Mouse (Mus musculus) forebrain, embryonic 13.5 days (tissue): ENCODE results near the gene Nudcd3. TPM values are rescaled to one million over a fixed set of nuclear protein-coding genes. Genes with fewer than 3 reads are reported as not detected.
"Not testable (repeated sequence)": the region's sequence is repeated elsewhere in the genome, so short reads cannot be mapped to it uniquely, and the experiment has no call there.

Source experiments
- ATAC-seq: fragments of 200-750 bp; cut with Nextera tagmentation; 2 replicates; pipeline ENCODE4 v1.8.0; 2017
- H3K27ac ChIP-seq: fragments of 300-500 bp; sonication (generic); 2 replicates; pipeline ENCODE4 v1.5.1; 2015; ENCODE audit warnings: inconsistent platforms, mild to moderate bottlenecking, moderate library complexity
- H3K27me3 ChIP-seq: fragments of 300-500 bp; sonication (generic); 2 replicates; pipeline ENCODE4 v1.6.1; 2015; ENCODE audit warnings: mild to moderate bottlenecking, inconsistent platforms
- H3K36me3 ChIP-seq: fragments of 300-500 bp; sonication (generic); 2 replicates; pipeline ENCODE4 v1.6.1; 2015; ENCODE audit warnings: mild to moderate bottlenecking, inconsistent platforms; ENCODE audit not compliant: poor library complexity, severe bottlenecking
- H3K4me1 ChIP-seq: fragments of 300-500 bp; sonication (generic); 2 replicates; pipeline ENCODE4 v1.6.1; 2015; ENCODE audit warnings: inconsistent platforms
- H3K4me2 ChIP-seq: fragments of 300-500 bp; sonication (generic); 2 replicates; pipeline ENCODE4 v1.6.1; 2015; ENCODE audit warnings: inconsistent platforms, mild to moderate bottlenecking, moderate library complexity
- H3K4me3 ChIP-seq: fragments of 300-500 bp; sonication (generic); 2 replicates; pipeline ENCODE4 v1.5.1; 2015; ENCODE audit warnings: mild to moderate bottlenecking, inconsistent platforms
- H3K9ac ChIP-seq: fragments of 300-500 bp; sonication (generic); 2 replicates; pipeline ENCODE4 v1.6.1; 2015; ENCODE audit warnings: mild to moderate bottlenecking, inconsistent platforms
- H3K9me3 ChIP-seq: fragments of 300-500 bp; sonication (generic); replicated peaks from 2 replicates; pipeline ENCODE4 v1.6.1; 2016; ENCODE audit warnings: inconsistent platforms
- WGBS: fragments of 180-500 bp; shearing (Covaris S2); methylation state at CpG from one replicate; pipeline ENCODE4 v1.1.7; 2015; 5-methylcytosine and 5-hydroxymethylcytosine counted together
- polyA plus RNA-seq: library from polyadenylated mRNA; unstranded; fragments of >200 nt; fragmentation: Nextera tagmentation; extraction: Ambion mirVana; gene quantifications from 2 replicates; pipeline ENCODE4 v1.2.1, GENCODE M21; 2015

Nudcd3 gene
- polyA plus RNA-seq, 1 experiment from 2014 or later = 57.0 TPM

GRCm38 (mm10) chr11:6111734-6112484, 88.3 kb downstream of the Nudcd3 start:
- Histone ChIP-seq H3K9ac (no peak overlapping the region), H3K27me3 (no peaks in the 10 kb centered on the region), H3K36me3 (peaks cover 69% of the 10 kb centered on the region), H3K4me2 (no peak overlapping the region), H3K9me3 (no peaks in the 10 kb centered on the region), H3K27ac (no peak overlapping the region), H3K4me3 (no peak overlapping the region), H3K4me1 (no peaks in the 10 kb centered on the region)
- ATAC-seq = no peak
- WGBS = 96% methylated on average over 5 of the region's 5 CpGs

GRCm38 (mm10) chr11:6109990-6110389, 90.2 kb downstream of the Nudcd3 start:
- no peaks in the 10 kb centered on the region for H3K9me3 ChIP-seq
- H3K4me2 ChIP-seq = no peak overlapping the region
- no peaks in the 10 kb centered on the region for H3K27me3 ChIP-seq
- H3K27ac ChIP-seq = no peak overlapping the region
- no peak overlapping the region for H3K9ac ChIP-seq
- no peak; the same call in 1 of the 2 replicates for ATAC-seq
- H3K4me1 ChIP-seq = no peaks in the 10 kb centered on the region
- H3K4me3 ChIP-seq = no peak overlapping the region
- H3K36me3 ChIP-seq = peaks cover 86% of the 10 kb centered on the region

- H3K36me3 ChIP-seq = peaks cover 92% of the 10 kb centered on the region
Observed at GRCm38 (mm10) chr11:6108296-6108695, 91.9 kb downstream of the Nudcd3 start.

GRCm38 (mm10) chr11:6107722-6108121, 92.5 kb downstream of the Nudcd3 start:
- Histone ChIP-seq H3K27me3 (no peaks in the 10 kb centered on the region), H3K9me3 (no peaks in the 10 kb centered on the region), H3K9ac (no peak overlapping the region), H3K36me3 (peaks cover 87% of the 10 kb centered on the region), H3K4me1 (no peaks in the 10 kb centered on the region), H3K4me3 (no peak overlapping the region), H3K4me2 (no peak overlapping the region), H3K27ac (no peak overlapping the region)
- no peak for ATAC-seq
- WGBS = 79% methylated on average over 3 of the region's 3 CpGs

More at GRCm38 (mm10) chr11:6108296-6108695, 91.9 kb downstream of the Nudcd3 start:
- H3K4me1 ChIP-seq = no peaks in the 10 kb centered on the region
- H3K27me3 ChIP-seq = no peaks in the 10 kb centered on the region
- ATAC-seq = no peak
- H3K9ac ChIP-seq = no peak overlapping the region
- H3K4me3 ChIP-seq = no peak overlapping the region
- 93% methylated on average over 5 of the region's 5 CpGs for WGBS
- H3K9me3 ChIP-seq = no peaks in the 10 kb centered on the region
- H3K27ac ChIP-seq = no peak overlapping the region
- H3K4me2 ChIP-seq = no peak overlapping the region

DNA sequence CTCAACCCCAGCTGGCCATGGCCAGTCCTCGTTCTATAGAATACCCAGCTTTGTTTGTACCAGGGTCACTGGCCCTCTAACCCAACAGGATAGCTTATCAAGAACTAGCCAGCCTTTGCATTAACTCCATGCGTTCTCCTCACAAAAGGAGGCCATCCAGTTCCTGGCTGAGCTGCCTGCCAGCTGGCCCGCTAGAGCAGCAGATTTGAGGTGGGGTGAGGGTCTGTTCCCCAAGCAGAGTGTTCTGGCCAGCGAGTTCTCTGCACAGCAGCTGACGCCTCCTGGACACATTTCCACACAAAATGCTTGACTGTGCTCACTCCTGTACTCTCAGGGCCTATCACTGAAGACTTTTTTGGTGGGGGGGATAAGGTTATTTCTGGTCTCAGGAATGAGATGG, 95.5 kb downstream of the Nudcd3 start:
- 88% methylated on average over 5 of the region's 5 CpGs for WGBS
- Histone ChIP-seq H3K9me3 (no peaks in the 10 kb centered on the region), H3K36me3 (peaks cover 58% of the 10 kb centered on the region), H3K9ac (no peak overlapping the region), H3K4me3 (no peak overlapping the region), H3K4me1 (no peaks in the 10 kb centered on the region), H3K4me2 (no peak overlapping the region), H3K27me3 (no peaks in the 10 kb centered on the region), H3K27ac (no peak overlapping the region)
- ATAC-seq = no peak

GRCm38 (mm10) chr11:6096637-6097036, 103.6 kb downstream of the Nudcd3 start:
- not testable (repeated sequence) for H3K4me3 ChIP-seq, H3K4me2 ChIP-seq, H3K4me1 ChIP-seq, H3K27me3 ChIP-seq, H3K27ac ChIP-seq, H3K9ac ChIP-seq, H3K9me3 ChIP-seq, ATAC-seq, H3K36me3 ChIP-seq
- 97% methylated on average over 2 of the region's 3 CpGs for WGBS

DNA sequence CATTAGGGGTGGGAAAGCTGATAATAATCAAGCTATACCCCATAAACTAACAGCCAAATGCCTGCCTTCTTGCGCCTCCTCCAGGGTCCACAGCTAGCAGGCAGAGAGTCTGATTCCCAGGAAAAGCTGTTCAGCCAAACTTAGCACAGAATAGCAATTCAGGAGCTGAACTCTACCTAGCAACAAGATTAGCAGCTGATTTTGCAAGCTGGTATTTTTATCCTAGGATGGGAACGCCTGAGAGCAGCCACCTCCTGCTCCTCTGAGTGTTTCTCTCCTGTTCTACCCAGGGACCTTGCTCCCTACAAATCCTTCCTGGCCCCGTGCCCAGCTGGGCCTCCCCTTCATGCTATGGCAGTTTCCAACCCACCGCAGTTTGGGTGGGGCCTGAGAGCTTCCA, 113.2 kb downstream of the Nudcd3 start:
- 61% methylated on average over 4 of the region's 4 CpGs for WGBS

DNA sequence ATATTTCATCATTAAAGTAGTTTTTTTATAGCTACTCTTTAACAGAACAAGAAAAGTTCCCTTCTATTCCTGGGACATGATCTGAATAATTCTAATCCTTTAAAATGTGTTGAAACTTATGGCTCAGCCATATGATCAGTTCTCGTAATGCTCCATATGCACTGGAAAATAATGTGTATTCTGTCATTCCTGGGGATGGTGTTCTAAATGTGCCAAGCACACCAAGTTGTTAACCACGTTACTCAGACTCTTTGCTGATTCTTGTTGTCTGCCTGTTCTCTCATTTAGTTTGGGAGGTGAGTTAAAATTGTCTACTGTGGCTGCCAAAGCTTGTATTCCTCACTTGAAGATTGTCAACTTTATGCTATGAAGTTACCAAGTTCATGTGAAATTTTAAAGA, 121.5 kb downstream of the Nudcd3 start:
- 86% methylated on average over 2 of the region's 2 CpGs for WGBS
- no peak overlapping the region for H3K4me3 ChIP-seq
- ATAC-seq = no peak
- no peaks in the 10 kb centered on the region for H3K9me3 ChIP-seq
- H3K27ac ChIP-seq = no peak overlapping the region
- H3K36me3 ChIP-seq = no peaks in the 10 kb centered on the region
- no peaks in the 10 kb centered on the region for H3K27me3 ChIP-seq
- H3K9ac ChIP-seq = no peak overlapping the region
- peaks cover 9% of the 10 kb centered on the region; the same call in 1 of the 2 replicates for H3K4me1 ChIP-seq
- H3K4me2 ChIP-seq = no peak overlapping the region

More for the DNA sequence above, 113.2 kb downstream of the Nudcd3 start:
- Histone ChIP-seq H3K4me1 (0 out of 2 replicates have a peak, but pooled peaks cover 3% of the 10 kb centered on the region), H3K9ac (no peak overlapping the region), H3K4me2 (no peak overlapping the region), H3K4me3 (no peak overlapping the region), H3K9me3 (no peaks in the 10 kb centered on the region), H3K27ac (peak overlapping the region; percentile 45; the same call in 1 of the 2 replicates), H3K27me3 (no peaks in the 10 kb centered on the region), H3K36me3 (no peaks in the 10 kb centered on the region)
- peak; percentile 24; the same call in 1 of the 2 replicates for ATAC-seq

DNA sequence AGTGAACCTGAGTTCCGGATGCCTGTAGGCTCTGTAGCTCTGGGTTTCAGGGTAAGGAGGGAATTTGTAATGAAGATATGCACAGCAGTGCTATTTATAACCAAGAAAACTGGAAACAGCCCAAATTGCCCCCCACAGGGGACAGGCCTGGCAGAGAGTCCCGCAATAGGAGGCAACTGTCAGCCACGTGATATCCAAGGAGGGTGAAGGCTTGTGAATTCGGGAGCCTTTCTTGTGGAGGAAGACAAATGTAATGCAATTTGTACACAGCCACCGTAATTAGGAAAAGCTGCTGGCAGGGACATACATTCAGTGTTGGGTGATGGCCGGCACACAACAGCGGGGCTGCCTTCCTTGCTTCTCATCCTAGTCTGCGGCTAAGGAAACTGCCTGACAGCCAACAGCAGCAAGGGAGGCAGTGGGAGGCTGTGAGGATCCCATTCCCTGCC, 124.6 kb downstream of the Nudcd3 start:
- ATAC-seq = peak; percentile 84; the same call in 1 of the 2 replicates
- H3K4me2 ChIP-seq = no peak overlapping the region
- H3K27ac ChIP-seq = peak overlapping the region; percentile 44; the same call in 1 of the 2 replicates
- H3K36me3 ChIP-seq = no peaks in the 10 kb centered on the region
- no peak overlapping the region for H3K4me3 ChIP-seq
- H3K9me3 ChIP-seq = no peaks in the 10 kb centered on the region
- WGBS = 64% methylated on average over 8 of the region's 8 CpGs
- H3K4me1 ChIP-seq = peaks cover 7% of the 10 kb centered on the region; the same call in 1 of the 2 replicates
- H3K9ac ChIP-seq = no peak overlapping the region
- H3K27me3 ChIP-seq = 0 out of 2 replicates have a peak, but pooled peaks cover 5% of the 10 kb centered on the region

GRCm38 (mm10) chr11:6068181-6068957, 131.8 kb downstream of the Nudcd3 start:
- peaks cover 23% of the 10 kb centered on the region for H3K4me1 ChIP-seq
- H3K9me3 ChIP-seq = no peaks in the 10 kb centered on the region
- H3K4me2 ChIP-seq = peak overlapping the region; percentile 49
- H3K4me3 ChIP-seq = peak overlapping the region; percentile 14; the same call in 1 of the 2 replicates
- H3K36me3 ChIP-seq = no peaks in the 10 kb centered on the region
- H3K27me3 ChIP-seq = peaks cover 76% of the 10 kb centered on the region
- peak overlapping the region; percentile 28; the same call in 1 of the 2 replicates for H3K9ac ChIP-seq
- H3K27ac ChIP-seq = no peak overlapping the region
- ATAC-seq = peak; percentile 36; the same call in 1 of the 2 replicates
- WGBS = 6% methylated on average over 18 of the region's 19 CpGs

GRCm38 (mm10) chr11:6067160-6067559, 133.1 kb downstream of the Nudcd3 start:
- no peaks in the 10 kb centered on the region for H3K36me3 ChIP-seq

GRCm38 (mm10) chr11:6066176-6066575, 134.0 kb downstream of the Nudcd3 start, which contains the start of gene Camk2b:
Gene Camk2b, minus strand, starts transcription at chr11:6066362.
- H3K4me1 ChIP-seq = peaks cover 23% of the 10 kb centered on the region
- no peaks in the 10 kb centered on the region for H3K9me3 ChIP-seq
- peaks cover 90% of the 10 kb centered on the region for H3K27me3 ChIP-seq
- H3K4me2 ChIP-seq = peak within 1 kb of the TSS; percentile 66
- ATAC-seq = no peak
- H3K36me3 ChIP-seq = no peaks in the 10 kb centered on the region
- peak within 1 kb of the TSS; percentile 73 for H3K9ac ChIP-seq
- H3K4me3 ChIP-seq = peak within 1 kb of the TSS; percentile 49
- H3K27ac ChIP-seq = no peak within 1 kb of the TSS; the same call in 1 of the 2 replicates
- WGBS = 5% methylated on average over 6 of the region's 6 CpGs

More at GRCm38 (mm10) chr11:6067160-6067559, 133.1 kb downstream of the Nudcd3 start:
- no peak overlapping the region for H3K4me3 ChIP-seq
- no peak for ATAC-seq
- H3K9me3 ChIP-seq = no peaks in the 10 kb centered on the region
- 29% methylated on average over 9 of the region's 9 CpGs for WGBS
- peaks cover 87% of the 10 kb centered on the region for H3K27me3 ChIP-seq
- no peak overlapping the region for H3K9ac ChIP-seq
- H3K4me1 ChIP-seq = peaks cover 23% of the 10 kb centered on the region
- H3K4me2 ChIP-seq = no peak overlapping the region
- no peak overlapping the region for H3K27ac ChIP-seq
